Mouse (Mus musculus) monocyte, adult 2 months (primary cell): ENCODE data around the gene Gm8369.
"Not testable (repeated sequence)": the region's sequence is repeated elsewhere in the genome, so short reads cannot be mapped to it uniquely, and the experiment has no call there.

ENCODE experiments used
- DNase-seq, 2 experiments: peaks; one replicate each; pipeline ENCODE4 v3.0.0; 2022; ENCODE audit warnings: low spot score in 2 of 2, low read depth in 1 of 2

Gene Gm8369

DNA sequence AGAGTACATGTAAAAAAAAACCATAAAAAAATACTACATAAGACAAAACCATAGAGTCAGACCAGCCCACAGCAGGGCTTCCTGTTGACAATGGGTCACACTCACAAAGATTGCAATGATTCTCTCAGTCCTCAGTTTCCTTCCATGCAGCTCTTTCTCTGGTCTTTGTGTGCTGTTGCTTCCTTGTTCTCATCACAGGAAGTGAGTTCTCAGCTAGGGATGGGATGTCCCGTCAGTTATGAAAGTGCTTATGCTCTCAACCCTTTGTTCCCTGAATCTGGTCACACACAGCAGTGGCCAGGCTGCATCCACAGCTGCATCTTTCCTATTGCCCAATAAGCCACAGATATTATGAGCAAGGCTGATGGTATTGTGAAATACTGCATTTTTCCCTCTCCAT lies 27.7 kb downstream of the Gm8369 start:
- DNase-seq, result no peak

DNA sequence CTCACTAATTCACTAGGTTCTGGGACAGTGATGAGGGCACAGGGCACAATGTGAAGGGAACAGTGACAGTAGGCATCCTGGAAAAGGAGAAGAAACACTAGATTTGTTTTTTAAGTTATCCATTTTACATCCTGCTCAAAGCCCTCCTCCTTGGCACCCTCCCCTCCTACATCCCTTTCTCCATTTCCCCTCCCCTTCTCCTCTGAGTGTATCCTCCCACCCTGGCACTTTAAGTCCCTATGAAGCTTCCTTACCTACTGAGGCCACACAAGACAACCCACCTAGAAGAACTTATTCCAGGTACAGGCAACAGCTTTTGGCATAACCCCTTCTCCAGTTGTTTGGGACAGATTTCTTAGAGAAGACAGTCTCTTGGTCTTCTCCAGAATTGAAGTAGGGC lies 30.5 kb downstream of the Gm8369 start, which contains the start of gene Ms4a6b:
TSS of gene Ms4a6b (plus strand) at position 267 of the 400 bp plus-strand sequence.
- DNase-seq, result no peak

DNA sequence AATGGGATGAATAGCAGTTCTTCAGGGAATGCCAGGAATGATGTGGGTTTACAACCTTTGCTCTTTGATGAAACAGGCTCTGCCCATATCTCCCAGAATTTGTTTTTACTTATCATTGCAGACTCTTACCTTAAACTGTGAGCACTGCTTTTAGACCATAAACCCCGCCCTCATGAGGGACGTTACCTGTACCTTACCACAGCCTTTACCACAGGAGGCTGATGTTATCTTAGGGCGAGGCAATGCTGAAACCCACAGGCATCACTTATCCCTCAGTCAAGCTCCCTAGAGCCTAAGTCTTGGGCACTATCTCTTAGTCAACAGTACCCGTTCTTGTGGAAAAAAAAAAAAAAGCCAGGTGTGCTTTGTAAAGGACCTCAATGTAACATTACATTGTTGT lies 31.1 kb downstream of the Gm8369 start:
- DNase-seq, result no peak

DNA sequence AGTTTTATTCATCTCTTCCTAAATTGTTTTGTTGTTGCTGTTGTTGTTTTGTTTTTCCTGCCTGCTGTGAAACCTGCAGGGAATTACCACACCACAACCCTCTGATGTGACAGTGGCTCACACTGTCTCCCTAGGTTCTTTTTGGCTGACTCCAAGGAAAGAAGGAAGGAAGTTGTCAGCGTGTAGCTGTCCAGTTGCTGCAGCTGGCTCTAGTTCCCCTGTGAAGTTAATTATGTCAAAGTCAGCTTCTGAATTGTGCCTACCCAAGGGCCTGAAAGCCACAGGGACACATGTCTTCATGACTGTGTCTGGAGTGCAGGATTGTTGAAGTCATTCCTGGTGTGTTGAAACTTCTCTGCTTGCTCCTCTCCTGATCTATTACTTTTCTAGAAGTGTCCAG lies 31.6 kb downstream of the Gm8369 start:
- DNase-seq, result peak in 1 of 2 experiments; percentile 32

DNA sequence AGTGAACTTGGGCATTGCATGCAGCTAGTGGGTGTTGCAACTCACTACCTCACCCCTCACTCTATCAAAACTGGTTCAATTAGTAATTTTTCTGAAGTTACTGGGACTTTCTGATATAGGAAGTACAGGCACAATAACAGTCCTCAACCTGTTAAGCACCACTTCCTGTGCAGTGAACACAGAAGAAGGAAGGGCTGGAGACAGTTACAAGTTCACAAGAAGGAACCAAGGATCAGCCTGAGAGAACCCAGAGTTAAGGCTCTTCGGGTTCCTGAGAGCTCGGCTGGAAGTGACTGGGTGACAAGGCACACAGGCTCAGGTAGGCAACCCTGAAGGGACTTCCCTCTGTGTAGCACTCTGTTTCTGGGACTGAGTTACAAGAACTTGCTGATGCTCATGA lies 32.6 kb downstream of the Gm8369 start:
- DNase-seq, result not testable (repeated sequence)

DNA sequence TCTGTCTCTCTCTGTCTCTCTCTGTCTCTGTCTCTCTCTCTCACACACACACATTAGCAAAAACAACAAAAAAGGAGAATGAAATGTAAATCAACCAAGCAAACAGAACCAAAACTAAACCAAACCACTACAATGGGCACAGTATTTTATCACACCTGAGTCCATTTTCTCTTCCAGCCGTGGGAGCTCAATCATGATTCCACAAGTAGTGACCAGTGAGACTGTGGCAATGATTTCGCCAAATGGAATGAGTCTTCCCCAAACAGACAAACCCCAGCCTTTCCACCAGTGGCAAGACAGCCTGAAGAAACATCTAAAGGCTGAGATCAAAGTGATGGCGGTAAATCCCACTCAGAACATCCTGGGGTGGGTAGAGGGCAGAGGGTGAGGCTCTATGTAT lies 34.4 kb downstream of the Gm8369 start:
- no peak for DNase-seq

DNA sequence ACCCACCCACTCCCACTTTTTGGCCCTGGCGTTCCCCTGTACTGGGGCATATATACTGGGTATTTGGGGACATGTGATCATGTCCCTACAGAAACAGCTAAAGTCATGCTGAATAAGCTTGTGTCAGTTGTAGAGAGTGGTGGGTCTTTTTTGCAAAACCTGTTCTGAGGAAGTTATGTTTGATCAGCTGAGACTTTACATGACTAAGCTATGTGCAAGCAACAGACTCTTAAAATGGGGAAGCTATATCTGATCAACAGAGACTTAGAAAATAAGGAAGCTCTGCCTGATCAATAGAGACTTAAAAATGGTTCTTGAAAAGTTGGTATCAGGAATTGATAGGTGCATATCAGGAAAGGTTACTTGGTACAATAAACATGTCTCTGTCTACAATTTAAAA lies 47.7 kb downstream of the Gm8369 start:
- DNase-seq, result no peak

DNA sequence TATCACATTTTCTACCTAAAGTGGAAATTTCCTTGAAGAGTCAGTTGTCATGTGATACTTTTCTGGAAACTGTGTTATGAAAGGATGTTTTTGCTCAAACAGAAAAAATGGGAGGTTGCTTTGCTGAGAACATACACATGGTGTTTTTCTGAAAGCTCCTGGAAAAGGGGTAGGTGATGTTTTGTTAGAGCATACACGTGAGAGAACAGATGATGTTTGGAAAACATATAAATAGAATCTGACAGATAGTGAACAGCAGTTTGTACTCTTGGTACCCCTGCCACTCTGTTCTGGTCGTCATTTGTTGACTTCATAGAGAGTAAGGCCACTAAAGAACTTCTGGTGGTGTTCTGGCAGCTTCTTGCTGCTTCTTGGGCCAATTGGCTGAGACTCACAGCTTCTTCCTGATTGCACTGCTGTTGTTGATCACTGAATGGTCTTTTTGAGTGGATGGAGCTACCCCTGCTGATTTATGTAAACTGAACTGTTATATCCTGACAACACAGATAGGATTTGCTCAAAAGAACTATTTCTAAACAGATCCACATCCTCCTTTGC lies 48.2 kb downstream of the Gm8369 start:
- no peak for DNase-seq

DNA sequence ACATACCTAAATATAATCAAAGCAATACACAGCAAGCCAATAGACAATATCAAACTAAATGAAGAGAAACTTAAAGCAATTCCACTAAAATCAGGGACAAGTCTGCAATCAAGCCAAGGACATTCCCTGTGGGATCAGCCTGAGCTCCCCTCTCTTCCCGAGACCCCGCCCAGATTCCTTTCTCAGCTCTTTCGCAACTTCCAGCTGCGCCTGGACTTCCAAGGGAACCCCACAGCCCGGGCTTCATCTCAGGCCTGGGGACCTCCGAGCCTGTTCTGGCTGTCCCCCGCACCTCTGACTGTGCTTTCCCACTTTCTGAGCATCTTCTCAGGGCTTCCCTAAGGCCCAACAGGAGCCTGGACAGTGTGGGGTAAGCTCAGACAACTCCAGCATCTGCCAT lies 50.9 kb downstream of the Gm8369 start, which contains the start of gene Ms4a4d:
TSS of gene Ms4a4d (plus strand) at position 209 of the 400 bp plus-strand sequence.
- no peak for DNase-seq

DNA sequence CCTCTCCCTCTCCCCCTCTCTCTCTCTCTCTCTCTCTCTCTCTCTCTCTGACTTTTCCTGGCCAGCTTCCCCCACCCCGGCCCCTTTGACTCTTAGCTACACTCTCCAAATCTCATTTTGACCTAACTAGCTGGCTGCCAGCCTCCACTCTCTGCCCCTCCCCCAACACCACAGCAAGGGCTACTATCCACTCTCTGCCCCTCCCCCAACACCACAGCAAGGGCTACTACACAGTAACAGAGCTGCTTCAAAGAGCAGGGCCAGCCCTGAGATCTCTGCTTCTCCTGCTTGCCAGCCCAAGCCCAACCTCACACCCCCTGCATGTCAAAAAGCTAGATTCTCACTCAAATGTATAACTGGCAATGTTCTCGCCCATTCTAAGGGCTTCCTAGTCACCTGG lies 51.6 kb downstream of the Gm8369 start:
- no peak for DNase-seq

DNA sequence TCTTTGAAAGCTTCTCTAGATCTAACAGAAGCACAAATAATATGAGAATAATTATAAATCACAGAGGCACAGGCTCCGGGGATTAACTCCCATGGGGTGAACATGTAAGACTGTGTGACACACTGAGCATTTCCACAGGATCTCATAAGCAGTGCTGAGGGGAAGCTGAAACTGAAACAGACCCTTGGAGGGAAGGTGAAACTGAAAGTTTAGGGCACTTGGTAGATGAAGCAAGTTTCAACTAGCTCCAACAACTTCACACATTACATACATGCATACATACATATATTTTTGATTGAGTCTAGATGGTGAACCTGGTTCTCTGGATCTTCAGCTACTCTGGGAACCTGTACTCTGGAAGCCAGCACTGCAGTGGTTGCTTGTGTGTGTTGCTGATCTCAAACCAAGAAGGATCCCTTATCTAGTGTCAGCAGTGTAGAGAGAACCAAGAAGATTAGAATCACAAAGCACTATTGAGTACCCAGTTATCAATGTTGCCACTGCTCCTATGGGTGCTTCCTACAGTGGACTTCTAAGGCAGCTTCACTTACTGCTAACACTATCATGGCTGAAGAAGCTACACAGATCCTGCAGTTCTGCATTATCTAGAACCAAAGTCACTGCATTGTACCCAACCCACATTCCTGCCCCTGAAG lies 54.6 kb downstream of the Gm8369 start:
- peak in 1 of 2 experiments; percentile 28 for DNase-seq

DNA sequence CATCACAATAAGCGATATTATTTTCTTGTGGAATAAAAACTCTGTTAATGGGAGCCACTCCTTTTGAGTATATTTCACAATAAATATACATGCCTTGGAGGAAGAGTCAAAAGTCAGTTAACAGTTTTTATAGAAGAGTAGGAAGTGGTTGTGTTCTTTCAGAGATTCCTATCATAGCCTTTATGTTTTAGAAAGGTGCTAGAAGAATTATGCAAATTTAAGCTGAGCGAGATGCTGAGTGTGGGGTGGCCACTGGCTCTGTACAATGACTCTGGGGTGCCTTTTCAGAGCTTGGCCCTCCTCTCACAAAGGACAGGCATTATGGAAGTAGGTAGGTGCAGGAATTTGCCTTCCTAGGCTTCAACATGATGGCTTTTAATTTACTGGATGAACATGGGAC lies 58.6 kb downstream of the Gm8369 start:
- DNase-seq, result not testable (repeated sequence)

DNA sequence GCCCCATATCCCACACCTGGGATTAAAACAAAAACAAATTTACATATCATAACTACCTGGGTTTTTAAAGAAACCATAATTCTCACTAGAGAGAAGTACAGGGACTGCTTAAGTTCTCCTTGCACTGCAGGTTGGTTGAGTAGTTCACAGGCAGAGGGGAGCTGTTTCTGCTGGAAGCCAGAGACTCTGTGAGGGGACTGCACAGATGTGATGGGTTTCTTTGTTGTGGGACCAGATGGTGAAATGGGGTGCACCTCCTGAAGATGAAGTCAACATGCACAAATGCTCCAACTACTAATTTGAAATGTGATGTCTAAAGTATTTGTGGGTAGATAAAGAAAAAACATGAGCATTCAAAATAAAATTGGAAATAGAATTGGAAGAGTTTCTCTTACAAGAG lies 62.2 kb downstream of the Gm8369 start:
- no peak for DNase-seq

DNA sequence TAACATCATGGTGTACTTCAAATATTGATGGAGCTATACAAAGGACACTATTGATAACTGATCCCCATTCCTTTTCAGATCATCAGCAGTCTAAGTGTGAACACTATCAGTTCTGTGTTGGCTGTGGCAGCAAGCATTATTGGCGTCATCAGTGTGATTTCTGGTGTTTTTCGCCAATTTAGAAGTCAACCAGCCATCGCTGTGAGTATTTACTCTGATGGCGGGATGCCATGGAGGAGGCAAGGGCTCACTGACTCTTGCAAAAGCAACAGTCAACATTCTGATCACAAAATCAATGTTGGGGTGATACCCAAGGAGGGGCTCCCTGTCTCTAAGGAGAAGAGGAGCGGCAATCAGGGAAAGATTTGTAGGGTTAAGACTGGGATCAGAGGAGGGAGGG lies 69.0 kb downstream of the Gm8369 start:
- DNase-seq, result no peak

DNA sequence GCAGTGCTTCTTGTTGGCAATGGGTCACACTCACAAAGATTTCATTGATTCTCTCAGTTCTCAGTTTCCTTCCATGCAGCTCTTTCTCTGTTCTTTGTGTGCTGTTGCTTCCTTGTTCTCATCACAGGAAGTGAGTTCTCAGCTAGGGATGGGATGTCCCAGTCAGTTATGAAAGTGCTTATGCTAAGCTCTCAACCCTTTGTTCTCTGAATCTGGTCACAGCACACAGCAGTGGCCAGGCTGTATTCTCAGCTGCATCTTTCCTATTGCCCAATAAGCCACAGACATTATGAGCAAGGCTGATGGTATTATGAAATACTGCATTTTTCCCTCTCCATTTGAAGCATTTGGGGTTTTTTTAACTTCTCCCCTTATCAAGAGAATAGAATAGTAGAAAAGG lies 73.8 kb downstream of the Gm8369 start:
- DNase-seq, result peak; percentile 26 to 52
